Mouse (Mus musculus) embryonic facial prominence, embryonic 14.5 days (tissue): ENCODE measurements around the gene Fthl17a. TPM values are rescaled to one million over a fixed set of nuclear protein-coding genes. Genes with fewer than 3 reads are reported as not detected.

Experiments
- ATAC-seq: fragments of 200-750 bp; cut with Nextera tagmentation; 2 replicates; pipeline ENCODE4 v1.8.0; 2017; ENCODE audit warnings: low read depth, moderate number of reproducible peaks, moderate TSS enrichment
- DNase-seq: peaks from one replicate; pipeline ENCODE4 v3.0.0-alpha.2; 2015; ENCODE audit warnings: low spot score
- H3K27ac ChIP-seq: fragments of 300-500 bp; sonication (generic); replicated peaks from 2 replicates; pipeline ENCODE4 v1.5.1; 2014; ENCODE audit warnings: low read depth, mild to moderate bottlenecking, low read length, moderate library complexity
- H3K27me3 ChIP-seq: fragments of 300-500 bp; sonication (generic); replicated peaks from 2 replicates; pipeline ENCODE4 v1.6.1; 2014; ENCODE audit warnings: low read length; ENCODE audit not compliant: control insufficient read depth, insufficient read depth
- H3K36me3 ChIP-seq: fragments of 300-500 bp; sonication (generic); 2 replicates; pipeline ENCODE4 v1.6.1; 2014; ENCODE audit warnings: low read length, mixed read lengths; ENCODE audit not compliant: control insufficient read depth, insufficient read depth
- H3K4me1 ChIP-seq: fragments of 300-500 bp; sonication (generic); 2 replicates; pipeline ENCODE4 v1.6.1; 2014; ENCODE audit warnings: antibody characterized with exemption, low read length; ENCODE audit not compliant: control insufficient read depth, insufficient read depth
- H3K4me2 ChIP-seq: fragments of 300-500 bp; sonication (generic); 2 replicates; pipeline ENCODE4 v1.6.1; 2014; ENCODE audit warnings: low read depth, mild to moderate bottlenecking, low read length, moderate library complexity, mixed read lengths
- H3K4me3 ChIP-seq: fragments of 300-500 bp; sonication (generic); 2 replicates; pipeline ENCODE4 v1.5.1; 2014; ENCODE audit warnings: low read depth, mild to moderate bottlenecking, low read length
- H3K9ac ChIP-seq: fragments of 300-500 bp; sonication (generic); 2 replicates; pipeline ENCODE4 v1.6.1; 2014; ENCODE audit warnings: low read depth, mild to moderate bottlenecking, low read length, moderate library complexity, mixed read lengths
- H3K9me3 ChIP-seq: fragments of 300-500 bp; sonication (generic); 2 replicates; pipeline ENCODE4 v1.6.1; 2016; ENCODE audit warnings: low read length; ENCODE audit not compliant: control insufficient read depth
- WGBS: fragments of 180-500 bp; shearing (Covaris S2); extraction: QIAGEN DNeasy Blood & Tissue Kit; methylation state at CpG from one replicate; pipeline ENCODE4 v1.1.7; 2014; 5-methylcytosine and 5-hydroxymethylcytosine counted together
- polyA plus RNA-seq: library from polyadenylated mRNA; unstranded; fragments of >200 nt; fragmentation: Nextera tagmentation; extraction: Ambion mirVana; gene quantifications from 2 replicates; pipeline ENCODE4 v1.2.1, GENCODE M21; 2014

Gene Fthl17a
- polyA plus RNA-seq, 1 experiment from 2014 or later: not detected

DNA sequence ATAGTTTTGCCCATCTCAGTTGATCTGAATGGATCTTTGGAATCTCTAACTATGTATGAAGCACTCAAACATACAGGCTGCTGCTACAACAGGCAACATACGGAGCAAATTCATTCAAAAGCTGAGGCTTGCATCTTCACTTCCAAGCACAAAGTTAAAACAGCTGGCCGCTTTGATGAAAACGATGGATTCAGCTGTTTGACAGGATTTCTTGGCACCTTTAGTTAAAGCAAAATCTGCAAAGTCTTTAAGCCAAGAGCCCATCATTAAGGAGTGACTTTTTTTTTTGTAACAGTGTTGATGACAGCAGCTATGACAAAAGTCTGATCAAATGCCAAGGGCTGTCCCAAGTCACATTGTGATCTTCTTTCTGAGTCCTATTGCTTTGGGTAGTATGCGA lies 69.1 kb downstream of the Fthl17a start:
- Histone ChIP-seq H3K9me3 (no peaks in the 10 kb centered on the region), H3K27me3 (no peaks in the 10 kb centered on the region; the same call in 1 of the 2 replicates), H3K27ac (no peak overlapping the region), H3K9ac (no peak overlapping the region), H3K36me3 (no peaks in the 10 kb centered on the region), H3K4me1 (no peaks in the 10 kb centered on the region), H3K4me3 (no peak overlapping the region), H3K4me2 (no peak overlapping the region)
- no peak for ATAC-seq
- WGBS: 57% methylated on average over 4 of the region's 4 CpGs
- DNase-seq: peak; percentile 68

DNA sequence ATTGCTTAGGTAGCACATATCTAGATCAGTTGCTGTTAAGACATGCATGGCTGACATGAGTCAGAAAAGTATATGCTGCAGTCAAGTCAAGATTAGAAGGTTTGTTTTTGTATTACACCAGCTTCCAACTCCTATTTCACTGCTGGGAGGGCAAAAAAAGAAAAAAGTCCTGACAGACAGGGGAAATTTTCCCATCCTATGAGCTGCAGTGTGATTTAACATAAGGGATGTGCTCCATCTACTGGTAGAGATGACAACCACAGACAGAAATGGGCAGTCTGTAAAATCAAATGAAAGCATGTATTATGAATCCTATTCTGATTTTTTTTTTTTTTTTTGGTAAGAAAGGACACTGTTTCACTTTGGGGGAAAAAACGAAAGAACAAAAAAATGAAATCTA lies 69.7 kb downstream of the Fthl17a start:
- no peak overlapping the region for H3K4me2 ChIP-seq
- no peaks in the 10 kb centered on the region for H3K4me1 ChIP-seq
- H3K4me3 ChIP-seq: no peak overlapping the region
- 24% methylated on average over 1 of the region's 1 CpGs for whole genome bisulfite sequencing
- H3K9me3 ChIP-seq: no peaks in the 10 kb centered on the region
- no peak overlapping the region for H3K27ac ChIP-seq
- no peaks in the 10 kb centered on the region; the same call in 1 of the 2 replicates for H3K27me3 ChIP-seq
- no peak overlapping the region for H3K9ac ChIP-seq
- DNase-seq (peak; percentile 72), ATAC-seq (no peak; the same call in 1 of the 2 replicates)
- no peaks in the 10 kb centered on the region for H3K36me3 ChIP-seq
